Mouse (Mus musculus): ENCODE measurements at regions not wholly inside any gene's neighbourhood (a gene's known extent, or its start where the extent isn't known, plus 50 kb on each side); places are given as distances from the start of the nearest gene placed in this dataset.

- TF ChIP-seq CTCF (IDR thresholded peaks at IDR 0.05; ENCODE audit: insufficient read depth, low read depth, low read length) (no peak), POLR2A (IDR thresholded peaks at IDR 0.05; ENCODE audit: insufficient read depth, low read depth, low read length) (no peak)
Observed at GRCm38 (mm10) chr19:6665264-6666054, 122.6 kb upstream of the Slc22a12 start.

Measured in olfactory bulb, adult 2 months (tissue).